Mouse (Mus musculus): ENCODE measurements around the gene Ptges3.

The Ptges3 gene

DNA sequence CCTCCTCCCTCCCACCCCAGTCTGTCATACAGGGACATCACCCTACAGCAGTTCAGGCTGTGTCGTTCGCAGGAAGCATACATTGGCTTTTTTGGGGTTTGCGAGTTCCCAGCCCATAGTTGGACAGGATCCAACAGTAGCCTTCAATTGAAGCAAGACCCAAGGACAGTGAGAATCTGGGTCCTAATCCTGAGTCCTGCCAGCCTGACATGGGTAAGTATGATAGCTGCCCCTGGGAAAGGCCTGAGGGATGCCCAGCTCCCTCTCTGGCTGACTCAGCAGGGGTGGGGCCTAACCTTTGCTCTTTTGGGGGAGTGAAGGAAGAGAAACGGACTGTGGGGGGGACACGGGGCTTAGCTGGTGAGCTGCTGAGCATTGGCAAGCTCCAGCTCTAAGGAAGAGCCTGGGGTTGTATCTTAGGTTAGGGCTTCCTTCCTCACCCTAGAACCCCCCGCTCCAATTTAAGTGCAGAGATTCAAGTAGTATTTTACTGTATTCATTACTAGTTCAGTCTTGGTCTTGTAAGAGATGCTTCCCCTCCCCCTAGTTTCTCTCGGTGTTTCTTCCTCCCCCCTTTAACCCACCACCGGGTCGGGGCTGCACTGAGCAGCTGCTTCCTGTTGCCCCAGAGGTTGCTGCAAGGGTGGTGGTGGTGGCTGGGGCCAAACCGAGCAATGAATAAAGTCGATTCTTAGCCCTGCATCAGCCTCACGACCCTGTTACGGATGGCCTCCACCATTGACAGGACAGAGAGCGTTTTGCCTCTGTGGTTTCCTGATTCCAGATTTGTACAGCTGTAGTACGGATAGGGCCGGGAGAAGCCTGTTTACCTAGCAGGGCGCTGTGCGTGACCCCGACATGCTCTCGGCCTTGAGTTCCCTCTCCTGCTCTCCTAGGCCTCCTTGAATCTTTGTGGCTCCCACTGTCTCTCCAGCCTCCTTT lies 33.1 kb downstream of the Ptges3 start, which contains the start of gene Baz2a:
Baz2a (plus strand) TSS at position 14 of the 942 bp plus-strand sequence.
- ATAC-seq (ENCODE audit: insufficient number of reproducible peaks, low FRiP score, low TSS enrichment): no peak

DNA sequence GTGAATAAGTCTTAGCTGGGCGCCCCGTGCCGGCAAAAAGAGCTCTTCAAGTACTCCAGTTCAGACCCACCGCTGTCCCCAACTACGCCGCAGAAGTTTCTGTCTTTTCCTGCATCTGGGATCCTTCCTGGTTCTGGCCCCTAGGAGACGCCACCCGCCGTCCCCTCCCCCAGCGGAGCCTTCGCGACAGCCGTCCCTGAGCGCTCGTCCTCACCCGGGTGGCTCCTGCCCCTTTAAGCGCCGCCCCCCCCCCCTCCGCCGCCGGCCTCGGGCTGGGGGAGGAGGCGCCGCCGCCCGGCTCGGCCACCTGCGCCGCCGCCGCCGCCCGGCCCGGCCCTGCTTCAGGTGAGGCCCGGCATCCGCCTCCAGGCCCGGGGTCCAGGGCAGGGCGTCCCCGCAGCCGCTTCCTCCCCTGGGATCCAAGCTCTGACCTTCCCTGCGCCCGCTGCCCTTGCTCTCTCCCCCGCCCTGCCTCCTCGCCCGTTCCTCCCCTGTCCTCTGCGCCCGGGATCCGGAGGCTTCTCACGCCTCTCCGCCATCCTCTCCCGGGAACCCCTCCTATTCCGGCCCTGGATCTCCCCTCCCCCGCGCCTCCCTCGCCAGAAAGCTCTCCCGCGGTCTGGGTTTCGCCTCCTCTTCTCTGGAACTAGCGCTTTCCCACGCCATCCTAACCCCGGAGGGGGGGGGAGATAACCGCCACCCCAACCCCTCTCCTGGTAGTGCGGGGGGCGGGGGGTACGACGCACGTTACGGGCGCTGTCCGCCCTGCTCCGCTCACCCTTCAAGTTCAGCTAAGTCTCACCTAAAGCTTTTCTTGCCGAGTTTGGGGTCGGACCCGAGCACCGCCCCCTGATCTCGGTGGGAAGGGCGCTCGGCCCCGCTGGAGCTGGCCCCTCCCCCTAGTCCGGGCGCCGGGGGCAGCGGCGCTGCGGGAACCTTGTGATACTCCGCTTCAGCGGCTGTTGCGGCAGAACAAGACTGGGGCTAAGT lies 34.0 kb downstream of the Ptges3 start:
- peak; percentile 28 for ATAC-seq (ENCODE audit: insufficient number of reproducible peaks, low FRiP score, low TSS enrichment)

DNA sequence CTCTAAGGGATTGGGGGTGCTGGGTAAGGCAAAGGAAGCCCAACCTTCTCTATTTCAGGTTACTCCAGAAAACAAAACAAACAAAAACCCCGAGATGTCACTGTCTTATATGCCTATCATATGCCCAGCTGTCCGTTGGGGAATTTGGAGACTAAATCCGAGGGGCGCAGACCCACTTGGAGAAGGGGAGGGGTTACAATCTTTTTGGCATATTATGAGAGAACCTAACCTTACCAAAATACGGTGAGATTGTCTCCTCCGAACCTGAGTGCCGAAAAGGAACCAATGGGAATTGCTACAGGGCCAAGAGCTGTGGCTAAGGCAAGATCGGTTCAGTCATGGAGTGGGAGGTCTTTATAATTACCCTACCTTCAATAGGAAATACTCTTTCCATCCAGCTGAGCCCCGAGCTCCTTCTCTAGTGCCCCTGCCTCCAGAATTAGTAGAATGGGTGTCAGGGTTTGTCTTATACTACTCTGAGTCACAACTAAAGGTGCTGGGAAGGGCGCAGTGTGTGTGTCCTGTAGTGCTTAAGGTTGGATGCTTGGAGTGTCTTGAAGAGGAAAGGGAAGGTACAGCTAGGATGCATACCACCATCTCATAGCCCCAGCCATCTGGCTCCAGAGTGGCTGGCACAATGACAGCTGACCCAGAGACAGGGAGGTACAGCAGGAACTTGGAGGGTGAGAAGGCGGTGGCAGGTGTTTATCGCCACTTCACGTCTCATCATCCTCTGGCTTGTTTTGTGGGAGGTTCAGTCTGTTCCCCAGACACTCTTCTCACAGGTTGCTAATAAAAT lies 34.9 kb downstream of the Ptges3 start:
- ATAC-seq (ENCODE audit: insufficient number of reproducible peaks, low FRiP score, low TSS enrichment): no peak

DNA sequence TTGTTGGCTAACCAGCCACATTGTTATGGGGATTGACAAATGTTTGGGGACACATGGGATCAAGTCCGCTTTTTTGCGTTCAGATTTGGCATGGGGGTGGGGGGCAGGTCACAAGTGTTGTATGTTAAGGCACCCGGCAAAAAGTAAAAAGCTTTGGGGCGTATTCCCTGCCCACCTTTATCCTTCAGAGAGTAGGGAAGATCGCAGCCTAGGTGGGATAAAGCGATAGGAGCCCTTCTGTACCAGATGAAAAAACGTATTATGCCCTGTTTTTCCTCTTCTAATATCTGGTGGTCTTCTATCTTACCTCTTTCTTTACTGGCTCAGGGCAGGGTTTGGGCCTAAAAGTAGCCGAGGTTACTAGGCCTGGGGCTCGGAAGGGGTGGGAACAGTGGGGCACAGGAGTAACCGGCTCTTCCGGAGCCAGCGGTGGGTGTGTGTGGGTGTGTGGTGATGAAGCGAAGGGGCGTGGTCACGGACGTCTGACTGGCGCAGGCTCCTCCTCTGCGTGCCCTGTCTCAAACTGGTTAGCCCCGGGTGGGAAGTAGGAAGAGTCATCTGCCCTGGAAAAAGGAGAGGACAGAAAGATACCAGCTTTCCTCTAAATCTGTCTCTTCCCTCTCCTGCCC lies 35.7 kb downstream of the Ptges3 start:
- no peak for ATAC-seq (ENCODE audit: insufficient number of reproducible peaks, low FRiP score, low TSS enrichment)

DNA sequence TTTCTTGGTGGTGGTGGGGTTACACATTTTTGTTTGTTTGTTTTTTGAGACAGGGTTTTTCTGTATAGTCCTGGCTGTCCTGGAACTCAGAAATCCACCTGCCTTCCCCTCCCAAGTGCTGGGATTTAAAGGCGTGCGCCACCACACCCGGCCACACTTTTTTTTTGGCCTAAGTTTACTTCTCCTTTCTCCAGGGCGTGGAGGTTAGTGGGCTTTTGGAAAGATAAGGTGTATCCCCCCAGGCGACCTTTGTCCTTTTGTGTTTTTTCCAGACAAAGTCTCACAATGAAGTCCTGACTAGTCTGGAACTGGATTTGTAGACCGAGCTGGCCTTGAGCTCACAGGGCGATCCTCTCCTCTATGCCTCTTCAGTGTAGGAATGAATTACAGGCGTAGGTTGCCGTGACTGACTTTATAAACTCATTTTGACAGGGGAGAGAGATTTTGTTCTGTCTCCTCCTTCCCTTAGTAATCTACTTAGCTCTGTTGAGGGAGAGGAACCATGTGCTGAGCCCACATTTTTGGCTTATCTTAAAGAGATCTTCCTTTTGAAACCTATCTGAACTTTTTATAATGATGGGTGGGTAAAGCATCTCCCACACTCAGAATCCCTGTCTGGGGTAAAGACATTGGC lies 36.4 kb downstream of the Ptges3 start:
- no peak for ATAC-seq (ENCODE audit: insufficient number of reproducible peaks, low FRiP score, low TSS enrichment)

DNA sequence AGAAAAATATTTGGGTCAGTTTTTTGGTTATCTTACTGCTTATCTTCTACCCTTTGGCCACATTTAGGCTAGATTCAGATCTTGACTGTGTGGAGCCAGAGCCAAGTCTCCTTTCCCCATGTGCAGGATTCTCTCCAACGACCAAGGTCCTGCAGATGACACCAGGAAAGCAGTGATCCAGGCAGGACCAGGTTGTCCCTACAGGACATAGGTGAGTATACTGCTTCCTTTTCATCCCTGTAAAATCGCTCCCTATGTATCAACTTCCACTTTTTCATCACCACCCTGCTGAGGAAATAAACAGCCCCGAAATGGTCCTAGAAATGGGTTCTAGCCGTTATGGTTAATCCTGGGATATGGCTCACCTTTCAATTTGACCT lies 37.5 kb downstream of the Ptges3 start:
- ATAC-seq (ENCODE audit: insufficient number of reproducible peaks, low FRiP score, low TSS enrichment): no peak

DNA sequence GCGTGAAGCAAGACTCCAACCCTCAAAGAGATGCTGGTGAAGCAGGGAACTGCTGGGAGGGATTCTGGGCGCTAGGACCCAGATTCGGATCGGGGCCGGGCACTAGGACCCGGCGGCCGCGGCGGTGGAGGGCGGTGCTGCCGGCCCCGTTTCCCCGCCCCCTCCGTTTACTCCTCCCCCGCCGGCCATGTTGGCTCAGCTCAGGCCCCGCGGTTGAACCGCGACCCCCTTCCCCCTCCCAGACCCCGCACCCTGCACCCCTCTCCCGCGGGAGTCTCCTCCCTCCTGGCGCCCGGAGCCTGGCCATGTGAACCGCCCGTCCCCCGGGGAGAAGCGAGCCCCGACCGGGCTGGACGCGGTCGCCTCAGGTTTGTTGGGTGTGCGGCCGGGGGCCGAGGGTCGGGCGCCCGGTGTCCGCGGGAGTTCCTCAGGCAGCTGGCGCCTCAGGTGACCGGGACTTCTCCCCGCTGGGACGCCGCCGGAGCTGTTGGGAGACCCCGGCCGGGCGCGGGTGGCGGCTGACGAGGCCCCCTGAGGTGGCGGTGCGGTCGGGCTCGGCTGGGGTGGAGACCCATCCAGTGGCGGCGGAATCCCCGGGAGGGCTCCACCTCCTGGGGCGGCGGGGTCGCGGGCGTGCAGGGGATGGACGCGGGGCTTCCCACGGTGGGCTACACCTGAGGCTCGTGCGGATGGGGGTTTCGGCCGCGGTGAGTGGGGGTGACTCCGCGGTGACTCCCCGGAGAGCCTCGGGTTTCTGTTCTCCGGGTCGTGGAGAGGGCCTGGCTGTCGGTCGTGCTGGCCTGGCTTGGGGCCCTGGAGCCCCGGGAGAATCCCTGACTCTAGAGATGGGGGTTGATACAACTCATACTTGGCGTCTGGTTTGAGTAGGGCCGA lies 38.2 kb downstream of the Ptges3 start:
- peak; percentile 56; the same call in 1 of the 2 replicates for ATAC-seq (ENCODE audit: insufficient number of reproducible peaks, low FRiP score, low TSS enrichment)

DNA sequence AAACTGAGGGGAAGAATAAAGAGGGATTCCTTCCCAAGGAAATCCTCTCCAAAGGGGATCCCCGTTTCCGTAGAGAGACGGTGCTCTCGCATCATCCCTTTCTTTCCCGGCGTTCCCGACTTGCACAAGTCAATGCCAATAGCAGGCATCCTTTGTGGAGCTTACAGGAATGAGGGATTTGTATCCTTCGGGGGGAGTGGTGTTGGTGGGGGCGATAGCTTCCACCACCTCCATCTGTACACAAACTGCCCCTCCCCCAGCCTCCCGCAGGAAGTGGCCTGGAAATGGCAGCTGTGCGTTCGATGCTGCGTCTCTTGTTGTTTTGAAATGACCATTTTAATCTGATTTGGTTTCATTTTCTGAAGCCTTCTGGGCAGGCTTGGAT lies 38.8 kb downstream of the Ptges3 start:
- ATAC-seq (ENCODE audit: insufficient number of reproducible peaks, low FRiP score, low TSS enrichment): no peak

DNA sequence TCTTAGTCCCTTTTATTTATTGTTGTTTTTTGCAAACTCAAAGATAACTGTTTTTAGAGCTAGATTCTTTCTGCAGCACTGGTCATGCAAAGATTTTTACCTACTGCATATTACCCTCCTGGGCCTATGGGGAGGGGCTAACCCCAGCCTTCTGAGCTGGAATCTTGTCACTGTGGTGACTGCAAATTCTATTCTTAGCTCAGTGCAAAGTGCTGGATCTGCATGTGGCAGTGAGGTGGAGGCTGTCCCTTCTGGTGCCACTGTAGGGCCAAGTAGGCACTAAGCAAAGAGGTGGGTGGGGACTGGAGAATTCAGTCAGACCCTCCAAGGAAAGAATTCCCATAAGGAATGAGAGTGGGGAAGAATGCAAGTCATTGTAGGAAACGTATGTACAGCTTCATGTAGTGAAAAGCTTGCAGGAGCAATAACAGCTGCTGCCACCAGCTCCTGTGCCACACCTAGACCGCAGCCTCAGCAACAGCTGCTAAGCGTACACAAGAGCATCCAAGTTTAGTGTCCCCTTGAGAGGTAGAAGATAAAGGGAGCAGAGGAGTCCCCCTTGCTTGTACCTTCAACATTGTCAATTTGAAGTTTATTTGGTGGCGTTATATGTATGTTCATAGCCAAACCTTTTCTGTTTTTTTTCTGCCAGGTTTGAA lies 51.5 kb downstream of the Ptges3 start:
- no peak for ATAC-seq (ENCODE audit: insufficient number of reproducible peaks, low FRiP score, low TSS enrichment)

DNA sequence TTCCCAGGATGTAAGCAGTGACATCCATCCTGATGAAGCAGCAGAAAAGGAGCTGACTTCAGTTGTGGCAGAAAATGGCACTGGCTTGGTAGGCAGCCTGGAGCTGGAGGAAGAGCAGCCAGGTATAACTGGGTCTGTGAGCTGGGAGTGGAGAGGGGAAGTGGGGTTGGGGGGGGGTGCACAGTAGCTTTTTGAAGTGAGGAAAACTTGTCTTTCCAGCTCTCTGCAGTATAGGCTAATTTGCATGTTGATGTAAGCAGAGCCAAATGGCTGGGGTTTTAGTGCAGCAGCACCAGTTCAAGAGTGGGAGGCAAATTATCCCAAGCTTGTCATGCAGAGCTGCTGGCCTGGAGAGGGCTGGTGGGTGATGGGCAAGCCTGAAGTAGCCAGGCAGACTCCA lies 52.5 kb downstream of the Ptges3 start:
- no peak for ATAC-seq (ENCODE audit: insufficient number of reproducible peaks, low FRiP score, low TSS enrichment)

DNA sequence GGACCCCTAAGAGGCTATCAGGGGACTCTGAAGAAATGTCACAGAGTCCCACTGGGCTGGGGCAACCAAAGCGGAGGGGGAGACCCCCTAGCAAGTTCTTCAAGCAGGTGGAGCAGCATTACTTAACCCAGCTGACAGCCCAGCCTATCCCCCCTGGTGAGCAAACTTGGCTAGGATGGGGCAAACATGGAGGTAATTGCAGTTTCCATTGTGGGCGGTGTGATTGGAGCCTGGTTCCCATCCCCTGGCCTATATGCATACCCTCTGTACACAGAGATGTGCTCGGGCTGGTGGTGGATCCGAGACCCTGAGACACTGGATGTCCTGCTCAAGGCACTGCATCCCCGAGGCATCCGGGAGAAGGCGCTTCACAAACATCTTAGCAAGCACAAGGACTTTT lies 65.1 kb downstream of the Ptges3 start:
- no peak for ATAC-seq (ENCODE audit: insufficient number of reproducible peaks, low FRiP score, low TSS enrichment)

DNA sequence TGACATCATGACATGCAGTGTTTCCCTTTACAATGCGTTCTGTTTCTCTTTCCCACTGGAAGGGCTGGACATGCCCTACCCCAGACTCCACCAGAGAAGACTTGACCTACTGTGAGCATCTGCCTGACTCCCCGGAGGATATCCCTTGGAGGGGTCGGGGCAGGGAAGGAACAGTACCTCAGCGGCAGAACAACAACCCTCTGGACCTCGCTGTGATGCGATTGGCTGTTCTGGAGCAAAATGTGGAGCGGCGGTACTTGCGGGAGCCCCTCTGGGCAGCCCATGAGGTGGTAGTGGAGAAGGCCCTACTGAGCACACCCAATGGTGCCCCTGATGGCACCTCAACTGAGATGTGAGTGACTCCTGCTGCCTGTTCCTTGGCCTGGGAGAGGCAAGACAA lies 66.1 kb downstream of the Ptges3 start:
- no peak for ATAC-seq (ENCODE audit: insufficient number of reproducible peaks, low FRiP score, low TSS enrichment)

DNA sequence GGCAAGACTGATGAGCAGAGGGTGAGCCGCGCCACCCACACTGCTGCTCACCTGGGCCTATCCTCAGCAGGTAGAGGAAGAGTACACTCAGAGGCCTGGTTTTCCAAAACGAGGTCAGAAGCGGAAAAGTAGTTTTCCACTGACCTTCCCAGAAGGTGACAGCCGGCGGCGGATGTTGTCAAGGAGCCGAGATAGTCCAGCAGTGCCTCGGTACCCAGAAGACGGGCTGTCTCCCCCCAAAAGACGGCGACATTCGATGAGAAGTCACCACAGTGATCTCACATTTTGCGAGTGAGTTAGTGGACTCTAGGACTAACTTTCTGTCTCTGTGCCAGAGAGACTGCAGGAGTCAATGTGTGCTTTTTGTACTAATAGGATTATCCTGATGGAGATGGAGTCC lies 67.2 kb downstream of the Ptges3 start:
- no peak for ATAC-seq (ENCODE audit: insufficient number of reproducible peaks, low FRiP score, low TSS enrichment)
